Mouse (Mus musculus) brown adipose tissue, adult 24 weeks (tissue): ENCODE results near the gene D8Ertd738e. TPM values are rescaled to one million over a fixed set of nuclear protein-coding genes. Genes with fewer than 3 reads are reported as not detected.
"Not testable (repeated sequence)": the region's sequence is repeated elsewhere in the genome, so short reads cannot be mapped to it uniquely, and the experiment has no call there.

Experiments used
- H3K27ac ChIP-seq: fragments of 200-500 bp; replicated peaks from 2 replicates; pipeline ENCODE4 v1.5.1; 2012; ENCODE audit warnings: low read depth, mild to moderate bottlenecking, low read length
- H3K4me1 ChIP-seq: fragments of 200-500 bp; 2 replicates; pipeline ENCODE4 v1.6.1; 2012; ENCODE audit warnings: low read length, mixed read lengths; ENCODE audit not compliant: control insufficient read depth, insufficient read depth, insufficient read length
- H3K4me3 ChIP-seq: fragments of 200-500 bp; 2 replicates; pipeline ENCODE4 v1.5.1; 2012; ENCODE audit warnings: low read depth, mild to moderate bottlenecking, low read length, moderate library complexity; ENCODE audit not compliant: insufficient read depth
- polyA plus RNA-seq: library from polyadenylated mRNA; stranded (reverse); fragments of >200 nt; gene quantifications from 2 replicates; pipeline ENCODE4 v1.2.4, GENCODE M21; 2012; ENCODE audit not compliant: missing spikeins, insufficient read depth, insufficient read length

The D8Ertd738e gene
- 245 and 259 TPM in 2 replicates for polyA plus RNA-seq

DNA sequence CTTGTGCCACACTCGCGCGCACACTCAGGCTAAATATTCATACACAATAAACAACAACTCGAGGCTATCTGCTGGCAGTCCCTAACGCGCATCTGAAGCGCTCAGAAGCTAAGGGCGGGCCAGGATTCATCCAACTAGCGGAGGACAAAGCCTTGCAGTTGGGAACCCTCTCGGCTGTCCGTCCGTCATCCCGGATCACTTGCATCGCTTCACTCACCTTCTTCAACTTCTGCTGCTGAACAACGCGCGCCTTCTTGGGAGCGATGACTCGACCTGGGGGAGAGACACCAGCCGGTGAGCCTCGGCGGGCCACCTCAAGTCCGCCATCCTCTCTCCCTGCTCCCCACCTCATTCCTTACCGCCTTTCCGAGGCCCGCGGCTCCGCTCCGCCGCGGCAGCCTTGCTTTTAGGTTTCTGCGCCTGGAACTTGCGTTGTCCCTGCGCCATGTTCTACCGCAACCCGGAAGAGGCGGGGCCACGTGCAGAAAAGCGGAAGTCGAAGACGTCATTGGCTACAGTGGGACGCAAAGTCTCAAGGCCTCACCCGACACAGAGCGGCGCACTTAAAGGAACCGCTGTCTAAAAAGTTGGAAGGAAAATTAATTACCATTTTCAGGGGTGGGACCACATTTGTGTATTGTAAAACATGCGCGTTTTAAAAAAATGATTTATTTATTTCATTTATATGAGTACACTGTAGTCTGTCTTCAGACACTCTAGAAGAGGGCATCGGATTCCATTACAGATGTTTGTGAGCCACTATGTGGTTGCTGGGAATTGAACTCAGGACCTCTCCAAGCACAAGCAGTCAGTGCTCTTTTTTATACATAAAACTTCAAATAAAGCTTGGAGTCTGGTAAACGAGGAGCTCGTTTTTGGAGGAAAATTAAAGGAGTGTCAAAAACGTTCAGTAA lies at the start of gene D8Ertd738e:
Gene D8Ertd738e (minus strand): TSS at position 463 of the 914 bp plus-strand sequence.
- H3K4me3 ChIP-seq: peak within 1 kb of the TSS; percentile 96
- peak within 1 kb of the TSS; percentile 91 for H3K27ac ChIP-seq
- H3K4me1 ChIP-seq: peaks cover 3% of the 10 kb centered on the region

DNA sequence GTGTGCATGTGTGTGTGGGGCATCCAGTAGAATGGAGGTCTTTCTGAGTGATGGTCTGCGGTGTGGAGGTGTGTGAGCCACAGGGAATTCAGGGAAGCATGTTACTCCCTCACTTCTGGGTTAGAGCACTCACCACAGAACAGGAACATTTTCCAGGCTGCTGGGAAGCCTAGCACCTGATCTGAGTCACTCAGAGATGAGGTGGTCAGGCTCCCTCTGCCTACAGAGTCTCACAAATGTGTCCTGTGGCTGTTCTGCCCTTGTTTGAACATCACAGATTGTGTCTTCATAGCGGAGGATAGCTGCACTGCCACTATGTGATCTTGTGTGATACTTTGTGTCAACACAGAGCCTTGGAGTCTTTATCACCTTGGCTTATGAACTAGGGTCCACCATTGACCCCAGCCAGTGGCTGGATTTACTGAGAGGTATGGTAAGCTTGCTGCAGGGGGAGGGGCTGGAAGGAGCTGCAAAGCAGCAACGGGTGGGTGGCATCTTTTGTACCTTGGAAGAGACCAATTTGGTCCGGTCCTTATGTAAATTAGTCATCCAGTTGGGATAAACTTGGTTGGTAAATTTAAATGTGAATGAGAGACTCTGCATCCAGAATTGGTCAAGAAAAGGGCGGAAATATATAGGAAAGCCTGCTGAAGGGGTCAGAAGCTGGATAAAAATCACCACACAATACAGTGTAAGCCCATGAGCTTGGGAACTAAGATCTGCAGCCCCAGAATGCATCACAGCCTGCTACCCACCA lies 47.7 kb upstream of the D8Ertd738e start:
- Histone ChIP-seq H3K4me3 (no peak overlapping the region), H3K4me1 (no peaks in the 10 kb centered on the region), H3K27ac (no peak overlapping the region)

DNA sequence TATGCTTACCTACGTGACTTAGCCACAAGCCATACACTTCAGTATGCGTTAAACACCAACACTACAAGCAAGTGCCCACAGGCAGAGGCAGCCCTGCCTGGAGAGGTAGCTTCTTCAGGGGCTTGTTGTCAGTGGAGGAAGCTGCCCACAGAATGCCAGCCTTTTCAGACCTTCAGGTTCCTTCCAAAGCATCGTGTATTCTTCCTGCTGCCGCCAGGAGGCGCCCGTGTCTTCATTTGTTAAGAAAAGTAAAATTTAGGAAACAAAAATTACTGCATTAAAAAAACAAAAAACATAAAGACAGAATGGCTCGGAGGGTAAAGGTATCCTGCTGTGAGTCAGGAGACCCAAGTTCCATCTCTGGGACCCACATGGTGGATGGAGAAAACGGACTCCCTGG lies 42.2 kb upstream of the D8Ertd738e start:
- Histone ChIP-seq H3K4me3 (no peak overlapping the region), H3K4me1 (no peaks in the 10 kb centered on the region), H3K27ac (no peak overlapping the region)

DNA sequence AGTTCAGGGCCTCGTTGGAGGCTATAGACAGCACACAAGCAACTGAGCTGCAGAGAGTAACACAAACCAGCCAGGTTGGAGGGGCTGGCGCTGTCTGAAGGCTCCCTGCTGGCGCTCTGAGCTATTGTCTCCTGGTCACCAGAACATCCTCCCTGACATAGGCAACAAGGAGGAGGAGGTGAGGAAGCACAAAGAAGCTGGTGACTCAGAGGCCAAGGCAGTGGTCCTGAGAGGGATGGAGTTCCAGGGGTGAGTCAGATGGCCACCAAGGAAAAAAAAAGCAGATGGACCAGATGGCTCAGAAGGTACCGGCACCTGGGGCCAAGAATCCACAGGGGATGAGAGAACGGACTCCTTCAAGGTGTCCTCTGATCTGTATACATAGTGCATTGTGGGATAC lies 41.6 kb upstream of the D8Ertd738e start:
- Histone ChIP-seq H3K4me3 (no peak overlapping the region), H3K27ac (no peak overlapping the region), H3K4me1 (no peaks in the 10 kb centered on the region)

DNA sequence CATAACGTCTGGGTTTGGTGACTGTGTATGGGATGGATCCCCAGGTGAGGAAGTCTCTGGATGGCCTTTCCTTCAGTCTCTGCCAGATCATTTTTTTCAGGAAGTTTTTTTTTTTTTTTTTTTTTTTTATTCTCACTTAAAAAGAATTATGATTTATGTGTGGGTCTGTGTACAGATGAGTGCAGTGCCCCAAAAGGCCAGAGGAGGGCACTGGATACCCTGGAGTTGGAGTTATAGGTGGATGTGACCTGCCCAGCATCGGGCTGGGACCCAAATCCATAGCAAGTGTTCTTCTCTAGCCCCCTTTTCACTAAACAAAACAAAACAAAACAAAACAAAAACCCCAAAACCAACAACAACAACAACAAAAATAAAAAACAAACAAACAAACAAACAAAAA lies 39.4 kb upstream of the D8Ertd738e start:
- Histone ChIP-seq H3K4me3 (no peak overlapping the region), H3K27ac (no peak overlapping the region), H3K4me1 (no peaks in the 10 kb centered on the region)

DNA sequence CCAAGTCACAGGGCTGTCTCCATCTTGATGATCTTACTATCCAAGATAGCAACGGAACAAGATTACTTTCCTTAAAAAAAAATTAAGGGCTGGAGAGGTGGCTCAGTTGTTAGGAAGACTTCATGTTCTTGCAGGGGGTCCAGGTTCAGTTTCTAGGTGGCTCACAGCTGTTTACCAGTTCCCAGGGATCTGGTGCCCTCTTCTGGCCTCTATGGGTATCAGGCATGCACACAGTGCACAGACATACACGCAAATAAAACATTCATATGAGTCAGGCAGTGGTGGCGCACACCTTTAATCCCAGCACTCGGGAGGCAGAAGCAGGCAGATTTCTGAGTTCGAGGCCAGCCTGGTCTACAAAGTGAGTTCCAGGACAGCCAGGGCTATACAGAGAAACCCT lies 36.1 kb upstream of the D8Ertd738e start:
- not testable (repeated sequence) for H3K4me1 ChIP-seq, H3K4me3 ChIP-seq, H3K27ac ChIP-seq

DNA sequence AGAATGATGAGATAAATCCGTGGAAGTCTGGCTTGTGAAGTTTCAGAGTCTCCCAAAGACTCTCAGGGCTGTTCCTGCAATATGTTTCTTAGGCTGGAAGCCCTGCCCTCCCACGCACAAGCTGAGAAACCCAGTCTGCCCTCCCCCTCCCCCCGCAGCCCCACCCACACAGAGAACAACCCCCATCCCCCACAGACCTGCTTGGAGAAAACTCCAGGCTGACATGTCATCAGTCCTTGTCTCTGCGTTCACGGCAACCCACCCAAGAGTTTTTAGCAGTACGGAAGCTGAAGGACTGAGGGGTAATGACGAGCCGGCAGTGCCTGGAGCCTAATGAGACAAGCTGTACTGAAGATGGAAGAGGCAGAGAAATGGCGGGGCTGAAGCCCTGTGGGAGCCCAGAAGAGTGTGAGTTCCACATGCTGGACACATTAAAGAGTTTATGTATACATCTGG lies 35.1 kb upstream of the D8Ertd738e start:
- Histone ChIP-seq H3K4me3 (no peak overlapping the region; the same call in 1 of the 2 replicates), H3K27ac (no peak overlapping the region), H3K4me1 (no peaks in the 10 kb centered on the region)

DNA sequence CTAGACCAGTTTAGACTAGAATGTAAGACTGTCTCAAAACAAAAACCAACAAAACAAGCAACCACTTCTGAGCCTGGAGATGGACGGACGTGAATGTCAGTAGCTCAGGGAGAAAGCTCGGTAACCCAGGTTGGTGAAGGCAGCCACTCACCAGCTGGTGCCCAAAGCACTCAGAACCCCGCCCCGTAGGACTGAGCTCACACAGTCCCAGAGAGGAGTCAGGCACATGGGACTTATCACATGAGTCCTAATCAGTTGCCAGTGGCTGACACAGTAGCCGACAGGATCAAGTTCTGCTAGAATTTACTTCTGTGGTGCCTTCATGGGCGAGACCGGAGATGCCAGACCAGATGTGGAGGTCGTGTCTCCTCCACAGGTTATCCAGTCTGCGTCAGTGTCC lies 31.3 kb upstream of the D8Ertd738e start:
- H3K27ac ChIP-seq: no peak overlapping the region
- H3K4me3 ChIP-seq: no peak overlapping the region
- H3K4me1 ChIP-seq: no peaks in the 10 kb centered on the region

DNA sequence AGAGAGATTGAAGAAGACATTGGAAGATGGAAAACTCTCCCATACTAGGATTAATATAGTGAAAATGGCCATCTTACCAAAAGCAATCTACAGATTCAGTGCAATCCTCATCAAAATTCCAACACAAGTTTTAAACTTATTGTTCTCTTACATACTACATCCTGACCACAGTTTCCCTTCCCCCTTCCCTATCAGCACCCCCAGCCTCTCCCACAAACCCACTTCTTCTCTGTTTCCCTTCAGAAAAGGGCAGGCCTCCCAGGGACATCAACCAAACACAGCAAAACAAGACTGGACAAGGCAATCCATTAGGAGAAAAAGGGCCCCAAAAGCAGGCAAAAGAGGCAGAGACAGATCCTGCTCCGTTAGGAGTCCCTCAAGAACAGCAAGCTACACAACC lies 26.9 kb upstream of the D8Ertd738e start:
- H3K4me3 ChIP-seq: no peak overlapping the region
- H3K27ac ChIP-seq: no peak overlapping the region
- no peaks in the 10 kb centered on the region for H3K4me1 ChIP-seq

DNA sequence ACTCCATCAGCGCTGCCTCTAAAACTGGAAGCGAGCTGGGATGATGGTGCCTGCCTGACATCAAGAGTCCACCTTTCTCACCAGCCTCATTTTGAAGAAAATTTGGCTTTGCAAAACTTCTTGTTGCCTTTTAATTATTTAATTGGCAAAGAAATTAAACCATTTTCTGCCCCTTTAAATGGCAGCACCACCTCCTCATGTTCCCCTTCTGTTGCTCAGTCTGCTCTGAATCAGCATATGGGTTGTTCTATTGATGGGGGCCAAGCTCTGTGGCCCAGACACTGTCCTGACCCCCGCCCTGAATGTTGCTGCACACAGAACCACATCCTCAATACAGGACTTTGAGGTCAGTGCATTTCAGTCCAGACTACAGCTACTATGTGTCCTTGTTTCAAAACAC lies 24.4 kb upstream of the D8Ertd738e start:
- no peak overlapping the region for H3K27ac ChIP-seq
- peaks cover 3% of the 10 kb centered on the region; the same call in 1 of the 2 replicates for H3K4me1 ChIP-seq
- no peak overlapping the region for H3K4me3 ChIP-seq

DNA sequence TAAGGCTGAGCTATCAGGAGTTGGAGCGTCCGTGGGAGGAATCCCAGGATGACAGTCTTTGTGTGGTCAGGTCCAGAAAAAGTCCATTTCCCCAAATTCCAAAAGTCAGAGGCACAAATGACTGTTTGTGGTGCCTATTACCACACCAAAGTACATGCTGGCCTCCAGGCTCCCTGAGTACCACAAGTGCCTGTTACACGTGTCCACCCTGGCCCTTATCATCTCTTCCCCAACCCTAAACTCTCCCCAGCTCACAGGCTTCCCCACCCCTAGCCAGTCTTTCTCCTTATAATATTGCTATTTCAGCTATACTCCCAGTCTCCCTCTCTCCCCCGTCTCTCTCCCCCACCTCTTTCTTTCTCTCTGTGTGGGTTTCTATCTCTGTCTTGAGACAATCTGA lies 22.8 kb upstream of the D8Ertd738e start:
- H3K4me1 ChIP-seq: peaks cover 3% of the 10 kb centered on the region; the same call in 1 of the 2 replicates
- no peak overlapping the region for H3K27ac ChIP-seq
- no peak overlapping the region for H3K4me3 ChIP-seq

DNA sequence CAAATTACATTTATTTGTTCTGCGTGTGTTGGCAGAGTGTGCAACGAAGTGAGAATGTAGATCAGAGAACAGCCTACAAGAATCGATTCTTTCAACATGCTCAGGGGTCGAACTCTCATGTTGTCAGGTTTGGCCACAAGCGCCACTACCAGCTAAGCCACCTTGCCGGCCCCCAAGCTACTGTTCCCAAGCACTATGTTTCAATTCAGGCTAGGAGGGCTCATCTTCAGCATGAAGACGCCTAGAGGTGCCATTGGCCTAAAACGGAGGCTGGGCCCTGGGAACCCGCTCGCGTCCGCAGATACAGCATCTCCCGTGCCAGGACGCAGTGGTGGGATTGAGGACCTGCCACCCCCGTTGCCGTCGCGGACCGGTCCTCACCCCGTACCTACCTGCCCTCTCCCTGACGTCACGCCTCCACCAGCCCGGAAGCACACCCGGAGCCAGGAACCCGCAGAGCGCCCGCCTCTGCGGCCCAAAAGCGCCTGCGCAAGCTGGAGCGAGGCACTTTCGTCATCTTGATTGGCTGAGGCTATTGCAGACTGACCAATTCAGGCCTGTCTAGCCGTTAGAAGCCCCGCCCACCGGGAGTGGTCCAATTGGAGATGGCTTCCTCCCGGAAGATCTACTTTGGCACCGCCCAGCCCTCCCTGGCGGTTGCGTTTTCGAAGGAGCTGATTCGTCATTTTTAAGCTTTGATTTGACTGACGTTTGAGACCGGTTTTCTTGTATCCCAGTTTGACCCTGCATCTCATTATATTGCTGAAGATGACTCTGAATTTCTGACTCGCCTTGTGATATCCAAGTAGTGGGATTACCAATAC lies 20.6 kb upstream of the D8Ertd738e start, which contains the start of gene Ccdc130:
Gene Ccdc130 (minus strand): TSS at position 431 of the 824 bp plus-strand sequence.
- Histone ChIP-seq H3K4me3 (peak within 1 kb of the TSS; percentile 95), H3K27ac (peak within 1 kb of the TSS; percentile 85)

DNA sequence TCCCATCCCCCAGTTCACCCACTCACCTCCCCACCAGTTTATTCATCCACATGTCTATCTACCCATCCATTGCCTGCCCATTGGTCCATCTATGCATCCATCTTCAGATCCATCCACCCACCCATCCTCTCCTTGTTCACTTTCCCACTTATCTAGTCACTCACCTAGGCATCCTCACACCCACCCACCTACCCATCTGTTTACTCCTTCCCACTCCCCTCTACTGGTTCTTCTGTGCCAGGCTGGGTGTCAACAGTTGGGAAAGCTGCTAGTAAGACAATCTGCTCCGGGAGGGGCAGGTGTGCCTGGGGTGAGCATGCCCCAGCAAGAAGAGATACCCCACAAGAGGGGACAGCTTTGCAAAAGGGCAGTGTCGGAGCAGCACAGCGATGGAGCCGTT lies 11.6 kb upstream of the D8Ertd738e start:
- Histone ChIP-seq H3K27ac (no peak overlapping the region), H3K4me1 (peaks cover 6% of the 10 kb centered on the region), H3K4me3 (no peak overlapping the region)

More for the DNA sequence above, 20.6 kb upstream of the D8Ertd738e start, which contains the start of gene Ccdc130:
- peaks cover 3% of the 10 kb centered on the region; the same call in 1 of the 2 replicates for H3K4me1 ChIP-seq

DNA sequence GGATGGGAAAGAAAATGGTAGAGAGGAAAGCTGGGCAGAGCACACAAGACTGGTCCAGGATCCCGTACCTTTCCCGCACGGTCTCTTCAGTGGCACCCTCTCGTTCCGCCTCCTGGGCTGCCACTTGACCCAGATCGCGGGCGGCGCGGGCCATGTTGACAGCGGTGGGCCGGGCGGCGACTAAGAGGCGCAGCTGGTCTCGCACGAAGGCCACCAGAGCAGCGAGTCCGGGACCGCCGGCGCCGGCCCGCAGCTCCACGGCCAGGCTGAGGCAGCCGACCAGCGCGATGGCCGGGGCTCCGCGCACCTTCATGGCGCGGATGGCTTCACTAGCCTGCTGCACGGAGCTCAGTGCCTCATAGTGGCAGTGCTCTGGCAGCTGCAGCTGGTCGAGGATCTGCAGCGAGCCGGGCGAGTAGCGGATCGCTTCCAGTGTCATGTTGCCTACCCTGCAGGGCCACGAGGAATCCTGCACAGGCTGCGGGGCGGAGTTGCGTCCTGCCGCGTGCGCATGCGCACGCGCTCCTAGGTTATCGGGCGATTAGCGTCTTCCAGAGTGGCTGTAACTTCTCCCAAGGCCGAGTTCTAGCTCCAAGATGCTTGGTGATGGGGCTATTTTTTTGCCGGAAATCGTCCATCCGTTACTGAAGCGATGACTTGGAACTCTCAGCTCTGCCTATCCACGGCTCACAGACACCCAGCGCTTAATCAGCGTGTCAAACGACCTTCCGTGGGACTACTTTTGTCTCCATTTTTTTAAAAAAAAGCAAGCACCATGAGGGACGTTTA lies 7.5 kb upstream of the D8Ertd738e start, which contains the start of gene Mri1:
Gene Mri1 (minus strand): TSS at position 505 of the 789 bp plus-strand sequence.
- Histone ChIP-seq H3K4me3 (peak within 1 kb of the TSS; percentile 87), H3K27ac (peak within 1 kb of the TSS; percentile 78), H3K4me1 (peaks cover 8% of the 10 kb centered on the region)
